Mouse (Mus musculus) liver, embryonic 14.5 days (tissue): Measurements from ENCODE around the gene Epn1.
"Not testable (repeated sequence)": the region's sequence is repeated elsewhere in the genome, so short reads cannot be mapped to it uniquely, and the experiment has no call there.

Source experiments
- CTCF ChIP-seq: IDR thresholded peaks from 2 replicates; pipeline ENCODE4 v1.5.1; 2016; ENCODE audit warnings: antibody characterized with exemption, low read depth, control low read depth
- EP300 ChIP-seq: IDR thresholded peaks from 2 replicates; pipeline ENCODE4 v1.6.1; 2016; ENCODE audit warnings: antibody characterized with exemption, low read depth

GRCm38 (mm10) chr7:5079365-5080009 lies 548 bp upstream of the Epn1 start:
- not testable (repeated sequence) for TF ChIP-seq CTCF, EP300
